Mouse (Mus musculus): ENCODE results near the gene Olfr1344.

DNA sequence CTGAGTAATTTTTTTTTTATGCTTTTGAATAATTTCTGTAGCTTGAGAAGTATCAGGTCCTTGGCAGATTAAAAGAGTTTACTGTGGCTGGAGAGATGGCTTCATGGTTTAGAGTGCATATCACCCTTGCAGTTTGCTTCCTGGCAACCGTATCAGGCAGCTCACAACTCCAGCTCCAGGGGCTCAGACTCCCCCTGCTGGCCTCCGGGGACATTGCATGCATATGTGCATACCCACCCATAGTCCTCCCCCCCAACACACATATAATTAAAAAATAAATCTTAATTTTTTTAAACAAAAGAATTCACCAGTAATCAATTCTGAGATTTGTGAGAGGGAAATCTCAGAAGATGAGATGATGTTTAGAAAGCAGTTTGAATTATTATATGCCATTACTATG, 8.1 kb upstream of the Olfr1344 start:
- TF ChIP-seq CTCF (IDR thresholded peaks at IDR 0.05; ENCODE audit: control insufficient read depth, insufficient read depth, low read length): peak; percentile 70
- no peak for TF ChIP-seq POLR2A (IDR thresholded peaks at IDR 0.05; ENCODE audit: borderline replicate concordance, control insufficient read depth, low read depth, low read length)

All from bone marrow, adult 2 months (tissue).